Mouse (Mus musculus): ENCODE results near the gene Trim62. TPM values are rescaled to one million over a fixed set of nuclear protein-coding genes. Genes with fewer than 3 reads are reported as not detected.

Gene Trim62
- total RNA-seq, 2 experiments from 2014 or later: 18.1 to 23.0 TPM

- no peak for DNase-seq (ENCODE audit: low spot score in 2 of 2)
- intact Hi-C loops (cut with DNase I): no loop called here
These were observed 64.0 kb downstream of the Trim62 start for GRCm38 (mm10) chr4:128947326-128947933.

GRCm38 (mm10) chr4:128948137-128948674 lies 64.8 kb downstream of the Trim62 start:
- intact Hi-C loops (cut with DNase I): no loop called here
- DNase-seq (ENCODE audit: low spot score in 2 of 2): peak; percentile 49

DNA sequence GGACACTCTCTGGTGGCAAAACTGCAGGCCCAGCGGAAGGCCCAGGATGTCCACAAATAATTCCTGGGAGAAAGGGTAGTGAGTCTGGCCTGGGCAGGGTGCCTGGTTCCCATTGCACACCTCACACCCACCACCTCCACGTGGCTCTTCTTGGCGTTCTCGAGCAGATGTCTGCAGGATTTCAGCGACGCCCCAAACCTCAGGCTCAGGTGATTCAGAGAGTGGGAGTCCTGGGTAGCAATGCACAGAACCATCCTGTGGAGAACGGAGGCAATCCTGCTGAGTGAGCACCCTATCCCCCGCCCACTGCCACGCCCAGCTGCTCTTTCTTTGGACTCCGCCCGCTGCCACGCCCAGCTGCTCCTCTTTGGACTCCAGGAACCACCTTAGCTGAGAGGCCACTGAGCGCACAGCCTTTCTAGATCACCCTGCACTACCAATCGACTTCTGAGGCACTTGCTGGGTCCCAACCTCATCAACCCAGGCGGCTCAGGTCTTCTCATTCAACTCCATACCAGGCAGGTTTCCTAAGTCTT lies 66.2 kb downstream of the Trim62 start:
- DNase-seq (ENCODE audit: low spot score in 2 of 2): no peak
- intact Hi-C loops (cut with DNase I): no loop called here

DNA sequence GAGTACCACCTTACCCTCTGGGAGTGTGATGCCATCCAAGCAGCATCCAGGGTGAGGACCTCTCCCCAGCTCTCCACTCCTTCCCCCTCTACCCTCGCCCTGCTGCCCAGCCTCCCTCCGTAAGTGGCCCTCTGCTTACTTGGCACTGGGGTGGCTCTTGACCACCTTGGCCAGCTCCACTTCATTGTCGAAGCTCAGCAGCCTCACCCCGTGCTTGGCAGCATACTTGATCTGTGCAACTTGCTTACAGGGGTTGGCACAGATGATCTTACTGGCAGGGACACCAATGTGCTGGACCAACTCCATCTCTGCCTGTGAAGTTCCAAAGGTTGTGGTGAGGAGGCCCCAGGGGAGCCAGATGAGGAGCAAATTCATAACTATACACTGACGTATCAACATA lies 67.1 kb downstream of the Trim62 start:
- no peak for DNase-seq (ENCODE audit: low spot score in 2 of 2)
- intact Hi-C loops (cut with DNase I): no loop called here

GRCm38 (mm10) chr4:128953851-128954250 lies 70.5 kb downstream of the Trim62 start:
- intact Hi-C loops (cut with DNase I): no loop called here
- DNase-seq (ENCODE audit: low spot score in 2 of 2): no peak

- intact Hi-C loops (cut with DNase I): no loop called here
- peak in 1 of 2 experiments; percentile 53 for DNase-seq (ENCODE audit: low spot score in 2 of 2)
These were observed 74.0 kb downstream of the Trim62 start for GRCm38 (mm10) chr4:128957155-128957911.

DNA sequence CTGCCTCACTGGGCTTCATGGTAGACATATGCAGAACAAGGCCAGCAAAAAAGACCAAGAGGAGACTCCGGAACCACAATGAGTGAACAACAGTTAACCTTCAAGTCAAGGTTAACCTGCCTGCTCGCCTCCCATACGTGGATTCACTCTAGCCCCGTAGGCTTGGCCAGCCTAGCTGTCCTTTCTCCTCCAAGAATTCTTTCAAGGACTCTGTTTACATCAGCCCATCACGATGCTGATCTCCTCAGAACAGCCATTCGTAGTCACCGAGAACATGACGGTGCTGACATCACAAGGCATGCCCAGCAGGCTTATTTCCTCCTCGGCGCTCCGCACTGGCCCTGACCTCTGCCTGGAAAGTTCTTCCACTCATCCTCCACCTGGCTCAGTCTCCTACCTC lies 74.8 kb downstream of the Trim62 start:
- intact Hi-C loops (cut with DNase I): no loop called here

GRCm38 (mm10) chr4:128958849-128959248 lies 75.5 kb downstream of the Trim62 start:
- intact Hi-C loops (cut with DNase I): no loop called here

More for the DNA sequence above, 74.8 kb downstream of the Trim62 start:
- no peak for DNase-seq (ENCODE audit: low spot score in 2 of 2)

DNA sequence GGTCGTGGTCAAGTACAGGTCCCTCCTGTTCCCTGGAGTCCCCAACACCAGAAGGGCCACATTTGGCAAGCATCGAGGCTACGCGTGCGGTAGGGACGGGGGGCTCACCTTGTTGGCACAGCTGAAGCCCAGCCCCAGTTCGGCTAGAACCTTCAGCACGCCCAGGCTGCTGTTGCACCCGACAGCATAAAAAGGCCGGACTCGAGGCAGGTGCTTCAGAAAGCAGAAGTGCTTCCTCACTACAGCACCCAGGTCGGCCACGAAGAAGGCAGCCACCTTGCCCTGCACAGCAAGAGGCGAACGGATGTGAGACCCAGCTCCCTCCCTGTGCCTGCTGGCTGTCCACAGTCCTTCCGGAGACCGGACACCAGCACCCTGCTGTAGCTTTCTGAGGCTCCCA lies 76.3 kb downstream of the Trim62 start:
- intact Hi-C loops (cut with DNase I): no loop called here
- DNase-seq (ENCODE audit: low spot score in 2 of 2): no peak

More at GRCm38 (mm10) chr4:128958849-128959248, 75.5 kb downstream of the Trim62 start:
- no peak for DNase-seq (ENCODE audit: low spot score in 2 of 2)

Other genes with a start within 250 kb of the Trim62 start
- gene Phc2, start 228.9 kb upstream of the Trim62 start, total RNA-seq (2021): 10 to 100 TPM; 74.8 to 77.2 TPM
- gene A3galt2, start 128.2 kb upstream of the Trim62 start, total RNA-seq (2021): under 1 TPM; 0.42 to 0.75 TPM
- gene Zfp362, start 77.5 kb upstream of the Trim62 start, total RNA-seq (2021): 10 to 100 TPM; 37.9 to 39.1 TPM
- 10 to 100 TPM; 42.1 to 43.5 TPM for gene Azin2, start 78.9 kb downstream of the Trim62 start, total RNA-seq (2021)
- gene Ak2, start 108.4 kb downstream of the Trim62 start, total RNA-seq (2021): 10 to 100 TPM; 24.3 to 29.6 TPM
- 10 to 100 TPM; 60.8 to 63.5 TPM for gene Rnf19b, start 174.7 kb downstream of the Trim62 start, total RNA-seq (2021)
- not detected for gene Tmem54, start 222.0 kb downstream of the Trim62 start, total RNA-seq (2021)
- 100 to 1,000 TPM; 562 to 615 TPM for gene Hpca, start 238.5 kb downstream of the Trim62 start, total RNA-seq (2021)